Mouse (Mus musculus) cortical plate, adult 2 months (tissue): ENCODE measurements around the gene Cd200r4.

ENCODE experiments used
- CTCF ChIP-seq: fragments of 200-500 bp; IDR thresholded peaks from 2 replicates; pipeline ENCODE4 v1.5.1; 2011; ENCODE audit warnings: mild to moderate bottlenecking, control low read depth, low read length; ENCODE audit not compliant: insufficient read depth; ENCODE audit errors: extremely low read depth
- POLR2A ChIP-seq: fragments of 200-500 bp; IDR thresholded peaks from 2 replicates; pipeline ENCODE4 v1.6.1; 2011; ENCODE audit warnings: mild to moderate bottlenecking, low read length, control low read depth; ENCODE audit not compliant: insufficient read depth; ENCODE audit errors: extremely low read depth

- no peak for TF ChIP-seq CTCF
- no peak for TF ChIP-seq POLR2A
Observed at GRCm38 (mm10) chr16:44786934-44787333, 24.6 kb upstream of the Cd200r4 start.
